Mouse (Mus musculus) neural tube, embryonic 15.5 days (tissue): ENCODE measurements around the gene Stard7. TPM values are rescaled to one million over a fixed set of nuclear protein-coding genes. Genes with fewer than 3 reads are reported as not detected.
"Not testable (repeated sequence)": the region's sequence is repeated elsewhere in the genome, so short reads cannot be mapped to it uniquely, and the experiment has no call there.

Source experiments
- ATAC-seq: fragments of 200-750 bp; cut with Nextera tagmentation; 2 replicates; pipeline ENCODE4 v1.8.0; 2017; ENCODE audit warnings: mild to moderate bottlenecking, moderate TSS enrichment, moderate library complexity; ENCODE audit not compliant: low FRiP score
- H3K27ac ChIP-seq: fragments of 300-500 bp; sonication (generic); replicated peaks from 2 replicates; pipeline ENCODE4 v1.5.1; 2015; ENCODE audit warnings: mild to moderate bottlenecking, inconsistent platforms
- H3K27me3 ChIP-seq: fragments of 300-500 bp; sonication (generic); replicated peaks from 2 replicates; pipeline ENCODE4 v1.6.1; 2015; ENCODE audit warnings: inconsistent platforms
- H3K36me3 ChIP-seq: fragments of 300-500 bp; sonication (generic); 2 replicates; pipeline ENCODE4 v1.6.1; 2015; ENCODE audit warnings: inconsistent platforms
- H3K4me1 ChIP-seq: fragments of 300-500 bp; sonication (generic); 2 replicates; pipeline ENCODE4 v1.6.1; 2015; ENCODE audit warnings: inconsistent platforms
- H3K4me2 ChIP-seq: fragments of 300-500 bp; sonication (generic); 2 replicates; pipeline ENCODE4 v1.6.1; 2015; ENCODE audit warnings: inconsistent platforms, mild to moderate bottlenecking, moderate library complexity
- H3K4me3 ChIP-seq: fragments of 300-500 bp; sonication (generic); replicated peaks from 2 replicates; pipeline ENCODE4 v1.5.1; 2015; ENCODE audit warnings: mild to moderate bottlenecking, inconsistent platforms
- H3K9ac ChIP-seq: fragments of 300-500 bp; sonication (generic); replicated peaks from 2 replicates; pipeline ENCODE4 v1.6.1; 2015; ENCODE audit warnings: mild to moderate bottlenecking, inconsistent platforms
- H3K9me3 ChIP-seq: fragments of 300-500 bp; sonication (generic); replicated peaks from 2 replicates; pipeline ENCODE4 v1.6.1; 2016; ENCODE audit warnings: inconsistent platforms
- WGBS: fragments of 180-500 bp; shearing (Covaris S2); methylation state at CpG from one replicate; pipeline ENCODE4 v1.1.7; 2015; ENCODE audit warnings: mixed read lengths; 5-methylcytosine and 5-hydroxymethylcytosine counted together
- polyA plus RNA-seq: library from polyadenylated mRNA; unstranded; fragments of >200 nt; fragmentation: Nextera tagmentation; extraction: Ambion mirVana; gene quantifications from 2 replicates; pipeline ENCODE4 v1.2.1, GENCODE M21; 2015

Stard7 gene
- polyA plus RNA-seq, 1 experiment from 2014 or later, result 83.2 TPM

DNA sequence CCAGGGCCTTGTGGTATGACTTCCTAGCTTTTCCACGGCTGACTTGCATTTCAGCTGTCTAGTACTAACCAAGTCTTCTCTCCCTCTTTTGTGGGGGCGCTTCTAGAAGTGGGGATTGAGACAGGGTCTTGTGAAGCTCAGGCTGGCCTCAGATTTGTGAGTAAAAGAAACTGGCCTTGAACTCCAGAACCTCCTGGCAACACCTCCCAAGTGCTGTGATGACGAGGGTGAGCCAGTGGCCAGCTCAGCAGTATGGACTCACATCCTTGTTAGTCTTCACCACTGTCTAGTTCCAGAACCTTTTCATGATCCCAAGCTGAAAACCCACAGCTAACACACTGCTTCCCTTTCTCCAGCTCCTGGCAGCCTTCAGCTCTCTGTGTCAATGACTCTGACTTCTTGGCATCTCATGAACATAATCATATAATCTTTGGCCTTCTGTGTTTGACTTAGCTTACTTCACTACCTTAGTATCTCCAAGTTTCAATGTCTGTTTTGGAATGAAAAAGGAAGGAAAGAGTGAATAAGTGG is 15.3 kb upstream of the Stard7 start:
- H3K4me1 ChIP-seq, result peaks cover 15% of the 10 kb centered on the region
- H3K36me3 ChIP-seq, result peaks cover 39% of the 10 kb centered on the region
- no peak overlapping the region for H3K4me3 ChIP-seq
- no peaks in the 10 kb centered on the region for H3K27me3 ChIP-seq
- H3K9me3 ChIP-seq, result no peaks in the 10 kb centered on the region
- no peak overlapping the region for H3K4me2 ChIP-seq
- no peak for ATAC-seq
- no peak overlapping the region for H3K9ac ChIP-seq
- 93% methylated on average over 3 of the region's 3 CpGs for WGBS
- H3K27ac ChIP-seq, result no peak overlapping the region

DNA sequence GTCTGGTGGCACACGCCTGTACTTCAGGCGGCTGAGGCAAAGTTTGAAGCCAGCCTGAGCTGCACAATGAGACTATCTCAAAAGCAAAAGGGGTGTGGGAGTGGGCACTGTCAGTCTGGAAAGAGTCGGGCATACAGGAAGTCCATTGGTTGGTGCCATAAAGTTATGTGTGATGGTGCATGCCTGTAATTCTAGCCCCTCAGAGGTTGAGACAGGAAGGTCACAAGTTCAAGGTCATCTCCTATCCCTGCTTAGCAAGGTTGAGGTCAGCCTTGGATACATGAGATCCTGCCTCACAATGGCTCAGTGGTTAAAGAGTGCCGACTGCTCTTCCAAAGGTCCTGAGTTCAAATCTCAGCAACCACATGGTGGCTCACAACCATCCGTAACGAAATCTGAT is 14.7 kb upstream of the Stard7 start:
- no peaks in the 10 kb centered on the region for H3K9me3 ChIP-seq
- no peak overlapping the region for H3K27ac ChIP-seq
- no peak overlapping the region for H3K4me3 ChIP-seq
- H3K27me3 ChIP-seq, result no peaks in the 10 kb centered on the region
- H3K4me2 ChIP-seq, result no peak overlapping the region
- no peak overlapping the region for H3K9ac ChIP-seq
- no peak for ATAC-seq
- peaks cover 8% of the 10 kb centered on the region for H3K4me1 ChIP-seq
- 90% methylated on average over 6 of the region's 6 CpGs for WGBS
- peaks cover 45% of the 10 kb centered on the region for H3K36me3 ChIP-seq

DNA sequence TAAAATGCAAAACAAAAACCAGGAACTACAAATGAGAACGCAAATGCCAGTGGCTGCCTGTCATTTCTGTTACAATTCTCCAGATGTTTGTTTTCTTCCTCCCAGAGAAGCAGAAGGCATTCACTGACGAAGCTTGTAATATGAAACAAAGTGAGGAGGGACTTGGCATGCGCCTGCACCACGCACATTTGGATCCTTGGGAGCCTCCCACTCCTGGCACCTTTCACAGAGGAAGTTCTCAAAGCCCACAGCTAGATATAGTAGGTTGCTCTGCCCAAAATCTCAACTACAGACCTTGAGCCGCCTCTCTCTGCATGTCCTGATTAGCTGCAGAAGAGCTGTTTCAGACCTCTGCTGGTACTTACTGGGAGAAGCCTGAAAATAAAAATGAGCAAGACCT is 10.7 kb upstream of the Stard7 start:
- Histone ChIP-seq H3K27me3 (no peaks in the 10 kb centered on the region), H3K4me2 (no peak overlapping the region), H3K9ac (no peak overlapping the region), H3K36me3 (peaks cover 48% of the 10 kb centered on the region), H3K27ac (no peak overlapping the region), H3K9me3 (no peaks in the 10 kb centered on the region), H3K4me3 (no peak overlapping the region), H3K4me1 (no peaks in the 10 kb centered on the region)
- no peak for ATAC-seq
- WGBS, result 89% methylated on average over 5 of the region's 5 CpGs

DNA sequence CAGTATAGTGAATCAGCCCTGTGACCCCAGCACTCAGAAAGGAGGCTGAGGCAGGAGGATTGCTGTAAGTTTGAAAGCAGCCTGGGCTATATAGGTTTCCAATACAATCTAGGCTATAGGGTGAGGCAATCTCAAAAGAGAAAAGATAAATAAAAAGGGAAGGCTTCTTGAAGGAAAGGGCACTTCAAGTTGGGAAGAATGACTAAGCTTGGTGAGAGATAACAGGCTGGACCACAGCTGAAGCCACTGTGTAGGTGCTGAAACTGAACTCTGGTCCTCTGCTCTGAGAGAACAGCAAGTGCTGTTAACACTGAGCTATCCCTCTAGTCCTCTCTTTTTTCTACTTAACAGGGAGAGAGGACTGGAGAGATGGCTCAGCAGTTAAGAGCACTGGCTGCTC is 7.5 kb upstream of the Stard7 start:
- peaks cover 30% of the 10 kb centered on the region for H3K36me3 ChIP-seq
- H3K27ac ChIP-seq, result no peak overlapping the region
- no peaks in the 10 kb centered on the region for H3K27me3 ChIP-seq
- no peaks in the 10 kb centered on the region for H3K9me3 ChIP-seq
- no peak overlapping the region for H3K4me2 ChIP-seq
- no peak for ATAC-seq
- H3K4me3 ChIP-seq, result no peak overlapping the region
- H3K9ac ChIP-seq, result no peak overlapping the region
- no peaks in the 10 kb centered on the region for H3K4me1 ChIP-seq

DNA sequence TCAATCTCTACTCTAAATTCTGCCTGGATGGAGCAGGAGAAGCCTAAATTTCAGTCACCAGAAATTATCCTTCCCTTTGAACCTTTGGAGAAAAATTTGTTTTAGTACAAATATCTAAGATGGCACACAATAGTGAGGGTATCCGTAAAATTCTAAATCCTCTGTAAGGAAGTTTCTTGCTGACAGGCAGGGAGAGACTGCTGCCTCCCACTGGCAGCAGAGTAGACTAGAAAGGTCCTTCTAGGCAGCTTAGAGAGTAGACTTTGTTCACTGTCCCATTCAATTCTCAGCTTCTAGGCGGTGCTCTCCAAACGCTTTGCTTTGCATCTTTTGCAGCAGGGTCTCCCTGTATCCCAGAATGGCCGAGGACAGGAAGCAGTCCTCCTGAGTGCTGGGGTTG is 2.2 kb upstream of the Stard7 start:
- Histone ChIP-seq H3K9me3 (no peaks in the 10 kb centered on the region), H3K36me3 (no peaks in the 10 kb centered on the region), H3K4me3 (no peak overlapping the region), H3K4me2 (no peak overlapping the region), H3K27me3 (no peaks in the 10 kb centered on the region), H3K4me1 (peaks cover 20% of the 10 kb centered on the region), H3K9ac (no peak overlapping the region), H3K27ac (no peak overlapping the region)
- 48% methylated on average over 4 of the region's 4 CpGs for WGBS
- ATAC-seq, result no peak

DNA sequence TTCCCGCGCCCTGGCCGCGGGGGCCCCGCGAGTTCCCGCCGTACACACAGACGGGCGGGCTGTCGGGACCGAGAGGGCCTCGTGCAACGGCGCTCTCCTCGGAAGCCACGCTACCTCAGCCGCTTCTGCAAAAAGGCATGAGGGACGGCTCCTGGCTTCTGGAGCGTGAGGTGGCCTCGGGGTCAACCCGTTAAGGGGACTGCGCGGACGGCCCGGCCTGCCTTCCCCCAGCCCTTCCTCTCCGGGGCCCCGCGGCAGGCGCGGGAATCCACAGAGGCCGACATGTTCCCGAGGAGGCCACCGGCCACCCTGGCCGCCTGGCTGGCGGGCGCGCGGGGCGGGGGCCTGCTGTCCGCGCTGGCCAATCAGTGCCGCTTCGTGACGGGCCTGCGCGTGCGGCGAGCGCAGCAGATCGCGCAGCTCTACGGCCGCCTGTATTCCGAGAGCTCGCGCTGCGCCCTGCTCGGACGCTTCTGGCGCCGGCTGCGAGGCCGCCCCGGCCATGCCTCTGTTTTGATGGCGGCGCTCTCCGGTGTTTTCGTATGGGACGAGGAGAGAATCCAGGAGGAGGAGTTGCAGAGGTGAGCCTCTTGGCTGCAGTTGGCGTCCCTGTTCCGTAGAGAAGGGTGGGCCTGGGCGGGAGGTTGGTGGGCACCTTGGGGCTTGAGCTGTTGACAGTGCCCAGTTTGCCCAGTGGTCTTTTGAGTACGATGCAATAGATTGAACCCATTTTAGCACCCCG is 453 bp downstream of the Stard7 start:
- Histone ChIP-seq H3K36me3 (no peaks in the 10 kb centered on the region), H3K27me3 (no peaks in the 10 kb centered on the region), H3K4me2 (peak overlapping the region; percentile 85), H3K27ac (peak overlapping the region; percentile 96), H3K9ac (peak overlapping the region; percentile 96), H3K9me3 (no peaks in the 10 kb centered on the region), H3K4me3 (peak overlapping the region; percentile 100), H3K4me1 (peaks cover 36% of the 10 kb centered on the region)
- under 1% methylated on average over 73 of the region's 75 CpGs for WGBS
- peak; percentile 96 for ATAC-seq

DNA sequence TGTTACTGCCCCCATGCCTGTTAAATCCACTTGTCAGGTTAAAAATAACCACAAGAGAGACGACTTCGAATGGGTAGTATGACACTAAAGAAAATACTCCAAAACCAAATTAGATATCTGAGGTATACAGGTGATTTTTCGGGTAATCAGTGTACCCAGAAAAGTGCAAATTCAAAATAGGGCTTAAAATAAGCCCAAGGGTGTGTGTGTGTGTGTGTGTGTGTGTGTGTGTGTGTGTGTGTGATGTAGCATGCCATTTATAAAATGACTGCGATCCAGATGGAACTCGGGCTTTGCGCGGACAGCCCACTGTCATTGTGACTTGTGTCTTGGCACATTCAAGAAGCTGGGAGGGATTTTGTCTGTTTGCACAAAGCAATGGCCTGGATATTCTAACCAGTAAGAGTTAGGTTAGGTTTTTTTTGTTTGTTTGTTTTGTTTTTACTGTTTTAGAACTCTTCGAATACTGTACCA is 1.1 kb downstream of the Stard7 start:
- peak overlapping the region; percentile 96 for H3K27ac ChIP-seq
- 12% methylated on average over 8 of the region's 8 CpGs for WGBS

DNA sequence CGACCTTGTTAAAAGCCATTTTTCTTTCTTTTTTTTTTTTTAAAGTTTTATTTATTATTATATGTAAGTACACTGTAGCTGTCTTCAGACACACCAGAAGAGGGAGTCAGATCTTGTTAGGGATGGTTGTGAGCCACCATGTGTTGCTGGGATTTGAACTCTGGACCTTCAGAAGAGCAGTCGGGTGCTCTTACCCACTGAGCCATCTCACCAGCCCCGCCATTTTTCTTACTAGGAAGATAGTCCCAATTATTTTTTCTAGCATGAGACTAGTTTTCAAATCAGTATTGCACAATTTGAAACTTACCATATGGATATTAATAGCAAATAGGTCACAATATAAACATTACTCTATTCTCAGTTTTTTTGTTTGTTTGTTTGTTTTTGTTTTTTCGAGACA is 2.0 kb downstream of the Stard7 start:
- not testable (repeated sequence) for H3K27ac ChIP-seq, H3K9me3 ChIP-seq, H3K4me3 ChIP-seq, H3K36me3 ChIP-seq, H3K27me3 ChIP-seq, ATAC-seq, H3K9ac ChIP-seq
- peaks cover 40% of the 10 kb centered on the region for H3K4me1 ChIP-seq
- WGBS, result 94% methylated on average over 4 of the region's 4 CpGs
- H3K4me2 ChIP-seq, result peak overlapping the region; percentile 85

More for the DNA sequence above, 1.1 kb downstream of the Stard7 start:
- H3K9ac ChIP-seq, result peak overlapping the region; percentile 96
- H3K4me3 ChIP-seq, result peak overlapping the region; percentile 100
- H3K27me3 ChIP-seq, result no peaks in the 10 kb centered on the region
- H3K4me1 ChIP-seq, result peaks cover 39% of the 10 kb centered on the region
- no peaks in the 10 kb centered on the region for H3K9me3 ChIP-seq
- no peaks in the 10 kb centered on the region for H3K36me3 ChIP-seq
- H3K4me2 ChIP-seq, result peak overlapping the region; percentile 85
- ATAC-seq, result no peak

DNA sequence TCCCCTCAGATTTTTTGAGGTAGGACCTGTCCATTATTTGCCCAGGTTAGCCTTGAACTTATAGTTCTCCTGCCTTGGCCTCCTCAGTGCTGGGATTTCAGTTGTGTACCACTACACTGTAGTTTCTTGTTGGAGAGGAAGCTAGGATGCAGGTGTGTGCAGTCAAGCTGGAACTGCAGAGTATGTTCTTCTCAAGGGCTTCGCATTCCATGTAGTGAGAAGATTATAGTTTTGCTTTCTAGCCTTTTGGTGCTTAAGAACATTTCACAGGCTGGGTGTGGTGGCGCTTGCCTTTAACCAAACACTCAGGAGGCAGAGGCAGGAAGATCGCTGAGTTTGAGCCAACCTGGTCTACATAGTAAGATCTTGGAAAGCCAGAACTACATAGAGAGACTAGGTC is 2.8 kb downstream of the Stard7 start:
- 98% methylated on average over 3 of the region's 3 CpGs for WGBS
- no peak overlapping the region for H3K4me2 ChIP-seq
- no peaks in the 10 kb centered on the region for H3K27me3 ChIP-seq
- no peaks in the 10 kb centered on the region for H3K36me3 ChIP-seq
- no peak overlapping the region for H3K9ac ChIP-seq
- no peak for ATAC-seq
- H3K27ac ChIP-seq, result no peak overlapping the region
- no peak overlapping the region for H3K4me3 ChIP-seq
- H3K9me3 ChIP-seq, result no peaks in the 10 kb centered on the region
- H3K4me1 ChIP-seq, result peaks cover 40% of the 10 kb centered on the region

DNA sequence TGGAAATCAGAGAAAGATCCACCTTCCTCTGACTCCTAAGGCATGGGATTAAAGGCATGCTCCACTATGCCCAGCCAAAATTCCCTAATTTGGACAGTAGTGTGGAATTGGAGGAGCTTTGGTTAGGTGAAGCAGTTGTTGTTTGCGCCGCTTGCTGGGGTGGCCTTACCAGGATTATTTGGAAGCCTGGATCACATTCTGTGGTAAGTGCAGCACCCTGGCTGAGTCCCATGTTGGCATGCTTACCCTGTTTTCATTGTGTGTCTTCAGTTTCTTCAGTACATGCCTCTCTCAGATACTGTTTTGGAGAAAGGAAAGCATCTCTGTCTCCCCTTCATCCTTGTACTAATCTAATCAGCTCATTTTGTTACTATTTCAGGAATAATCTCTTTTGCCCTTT is 4.6 kb downstream of the Stard7 start:
- Histone ChIP-seq H3K4me1 (peaks cover 34% of the 10 kb centered on the region), H3K9me3 (no peaks in the 10 kb centered on the region), H3K27ac (no peak overlapping the region), H3K4me2 (no peak overlapping the region), H3K4me3 (no peak overlapping the region), H3K36me3 (no peaks in the 10 kb centered on the region), H3K27me3 (no peaks in the 10 kb centered on the region), H3K9ac (no peak overlapping the region)
- 91% methylated on average over 2 of the region's 2 CpGs for WGBS
- no peak for ATAC-seq

DNA sequence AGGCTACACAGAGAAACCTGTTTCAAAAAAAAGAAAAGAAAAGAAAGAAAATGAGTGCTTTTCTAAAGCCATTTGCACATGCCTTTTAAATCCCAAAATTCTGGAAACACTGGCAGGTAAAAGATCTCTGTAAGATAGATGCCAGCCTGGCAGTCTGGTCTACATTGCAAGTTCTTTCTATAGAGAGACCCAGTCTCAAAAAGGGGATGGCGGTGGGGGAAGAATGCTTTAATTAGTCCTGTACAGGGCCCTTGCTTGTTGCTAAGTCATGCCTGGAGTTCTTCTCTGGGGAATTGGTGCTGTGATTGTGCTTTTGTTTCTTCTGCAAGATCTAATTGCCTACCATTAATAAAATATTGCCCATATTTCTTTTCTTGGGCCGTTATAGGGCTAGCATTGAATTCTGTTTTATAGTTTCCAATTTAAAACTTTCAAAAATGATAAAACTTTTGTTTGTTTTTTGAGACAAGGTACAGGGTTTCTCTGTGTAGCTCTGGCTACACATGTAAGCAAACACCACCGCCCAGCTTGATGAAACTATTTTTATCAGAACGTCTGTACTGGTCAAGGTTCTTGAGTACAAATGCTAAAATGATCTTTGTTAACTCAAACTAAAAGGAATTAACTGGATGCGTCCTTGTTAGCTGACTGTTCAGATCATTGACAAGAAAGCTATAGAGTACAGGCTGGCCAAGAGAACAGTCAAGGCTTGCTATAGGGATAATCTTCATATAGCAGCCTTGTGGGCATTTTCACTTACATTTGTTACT is 5.7 kb downstream of the Stard7 start:
- H3K4me1 ChIP-seq, result peaks cover 34% of the 10 kb centered on the region
- H3K4me3 ChIP-seq, result no peak overlapping the region
- H3K27me3 ChIP-seq, result no peaks in the 10 kb centered on the region
- no peaks in the 10 kb centered on the region for H3K36me3 ChIP-seq
- H3K9me3 ChIP-seq, result no peaks in the 10 kb centered on the region
- H3K4me2 ChIP-seq, result no peak overlapping the region
- ATAC-seq, result no peak
- 74% methylated on average over 5 of the region's 5 CpGs for WGBS
- H3K27ac ChIP-seq, result no peak overlapping the region
- no peak overlapping the region for H3K9ac ChIP-seq

DNA sequence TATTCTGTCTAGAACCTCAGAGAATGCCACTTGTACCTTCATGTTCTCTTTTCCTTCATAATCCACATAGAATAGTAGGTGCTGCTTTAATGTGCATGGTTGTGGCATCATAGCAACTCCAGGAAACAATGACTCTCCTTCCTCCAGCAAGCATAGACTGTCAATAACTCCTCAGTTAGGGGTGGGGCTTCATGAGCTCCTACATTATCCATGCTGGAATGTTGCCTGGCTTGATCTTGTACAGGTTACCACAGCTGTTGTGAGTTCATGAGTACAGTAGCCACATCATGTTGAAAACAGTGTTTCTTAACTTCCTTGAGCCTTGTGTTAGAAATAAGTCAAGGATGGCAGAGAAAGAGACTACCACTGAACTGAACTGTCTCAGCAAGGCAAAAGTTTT is 8.1 kb downstream of the Stard7 start:
- Histone ChIP-seq H3K9ac (no peak overlapping the region), H3K27ac (no peak overlapping the region)
- ATAC-seq, result no peak

More for the DNA sequence above, 8.1 kb downstream of the Stard7 start:
- Histone ChIP-seq H3K4me3 (no peak overlapping the region), H3K4me1 (peaks cover 18% of the 10 kb centered on the region), H3K9me3 (no peaks in the 10 kb centered on the region), H3K4me2 (no peak overlapping the region), H3K36me3 (no peaks in the 10 kb centered on the region), H3K27me3 (no peaks in the 10 kb centered on the region)
